Mouse (Mus musculus) liver, postnatal 0 days (tissue): ENCODE measurements around the gene Kalrn.

ENCODE experiments used
- CTCF ChIP-seq: sonication (generic); IDR thresholded peaks from 2 replicates; pipeline ENCODE4 v1.5.1; 2016; ENCODE audit warnings: antibody characterized with exemption, low read depth
- EP300 ChIP-seq: IDR thresholded peaks from 2 replicates; pipeline ENCODE4 v1.6.1; 2016; ENCODE audit warnings: antibody characterized with exemption, low read depth, mild to moderate bottlenecking

DNA sequence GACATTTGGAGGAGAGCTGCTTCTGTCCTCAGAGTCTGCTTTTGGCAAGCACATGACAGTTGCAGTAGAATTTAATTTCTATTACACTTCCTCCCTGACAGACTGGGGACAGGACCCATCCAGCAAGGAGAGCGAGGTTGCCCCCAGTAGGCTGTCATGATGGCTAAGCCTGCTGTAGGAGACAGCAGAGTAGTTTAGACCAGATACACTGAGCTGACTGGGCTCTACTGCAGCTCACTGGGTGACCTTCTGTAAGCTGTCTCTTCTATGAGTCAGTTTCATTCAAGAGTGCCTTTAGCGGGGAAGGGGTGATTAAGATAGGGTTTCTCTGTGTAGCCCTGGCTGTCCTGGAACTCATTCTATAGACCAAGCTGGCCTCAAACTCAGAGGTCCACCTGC, 634.2 kb downstream of the Kalrn start:
- TF ChIP-seq CTCF (no peak), EP300 (no peak)
